Mouse (Mus musculus) splenic B cell, adult 2 months (primary cell): ENCODE data around the gene Egflam.
A peak's percentile ranks its signal among the peaks of the same experiment; 100 is the strongest.

Source experiments
- DNase-seq: peaks from one replicate; pipeline ENCODE4 v3.0.0-alpha.2; 2011; ENCODE audit warnings: low read depth, low spot score
- H3K27me3 ChIP-seq: 2 replicates; pipeline ENCODE4 v1.6.1; 2012; ENCODE audit warnings: mild to moderate bottlenecking, low read length, moderate library complexity, mixed read lengths; ENCODE audit not compliant: control insufficient read depth, poor library complexity, insufficient read depth, severe bottlenecking
- H3K36me3 ChIP-seq: 2 replicates; pipeline ENCODE4 v1.6.1; 2012; ENCODE audit warnings: mild to moderate bottlenecking, low read length, moderate library complexity, mixed read lengths; ENCODE audit not compliant: control insufficient read depth, poor library complexity, insufficient read depth, severe bottlenecking

Gene Egflam

GRCm38 (mm10) chr15:7322599-7323311, 75.4 kb downstream of the Egflam start:
- H3K36me3 ChIP-seq: no peaks in the 10 kb centered on the region
- no peaks in the 10 kb centered on the region for H3K27me3 ChIP-seq
- DNase-seq: no peak

- H3K36me3 ChIP-seq: no peaks in the 10 kb centered on the region
- H3K27me3 ChIP-seq: no peaks in the 10 kb centered on the region
- DNase-seq: no peak
Observed at GRCm38 (mm10) chr15:7320901-7321300, 77.3 kb downstream of the Egflam start.

GRCm38 (mm10) chr15:7315539-7315938, 82.7 kb downstream of the Egflam start:
- no peaks in the 10 kb centered on the region for H3K27me3 ChIP-seq
- no peak for DNase-seq
- H3K36me3 ChIP-seq: no peaks in the 10 kb centered on the region

- no peaks in the 10 kb centered on the region for H3K36me3 ChIP-seq
- no peak for DNase-seq
- no peaks in the 10 kb centered on the region for H3K27me3 ChIP-seq
Observed at GRCm38 (mm10) chr15:7308711-7309110, 89.5 kb downstream of the Egflam start.

GRCm38 (mm10) chr15:7299892-7300291, 98.3 kb downstream of the Egflam start:
- Histone ChIP-seq H3K36me3 (no peaks in the 10 kb centered on the region), H3K27me3 (no peaks in the 10 kb centered on the region)
- no peak for DNase-seq

- Histone ChIP-seq H3K27me3 (no peaks in the 10 kb centered on the region), H3K36me3 (no peaks in the 10 kb centered on the region)
- DNase-seq: no peak
Observed at GRCm38 (mm10) chr15:7295199-7295598, 103.0 kb downstream of the Egflam start.

GRCm38 (mm10) chr15:7292854-7293253, 105.3 kb downstream of the Egflam start:
- no peaks in the 10 kb centered on the region for H3K36me3 ChIP-seq
- DNase-seq: no peak
- H3K27me3 ChIP-seq: no peaks in the 10 kb centered on the region

- H3K36me3 ChIP-seq: no peaks in the 10 kb centered on the region
- H3K27me3 ChIP-seq: no peaks in the 10 kb centered on the region
- no peak for DNase-seq
Observed at GRCm38 (mm10) chr15:7290003-7290402, 108.2 kb downstream of the Egflam start.

GRCm38 (mm10) chr15:7289516-7289915, 108.7 kb downstream of the Egflam start:
- no peak for DNase-seq
- Histone ChIP-seq H3K36me3 (no peaks in the 10 kb centered on the region), H3K27me3 (no peaks in the 10 kb centered on the region)

- no peaks in the 10 kb centered on the region for H3K36me3 ChIP-seq
- DNase-seq: no peak
- H3K27me3 ChIP-seq: no peaks in the 10 kb centered on the region
Observed at GRCm38 (mm10) chr15:7288841-7289424, 109.3 kb downstream of the Egflam start.

- Histone ChIP-seq H3K27me3 (no peaks in the 10 kb centered on the region), H3K36me3 (no peaks in the 10 kb centered on the region)
- no peak for DNase-seq
Observed at GRCm38 (mm10) chr15:7287911-7288310, 110.3 kb downstream of the Egflam start.

GRCm38 (mm10) chr15:7281579-7281978, 116.6 kb downstream of the Egflam start:
- Histone ChIP-seq H3K36me3 (no peaks in the 10 kb centered on the region), H3K27me3 (no peaks in the 10 kb centered on the region; the same call in 1 of the 2 replicates)
- DNase-seq: no peak

- H3K27me3 ChIP-seq: no peaks in the 10 kb centered on the region
- H3K36me3 ChIP-seq: no peaks in the 10 kb centered on the region
- DNase-seq: peak; percentile 72
Observed at GRCm38 (mm10) chr15:7263822-7264221, 134.4 kb downstream of the Egflam start.

- H3K36me3 ChIP-seq: no peaks in the 10 kb centered on the region
- no peaks in the 10 kb centered on the region for H3K27me3 ChIP-seq
- DNase-seq: no peak
Observed at GRCm38 (mm10) chr15:7263339-7263738, 134.9 kb downstream of the Egflam start.

- no peaks in the 10 kb centered on the region for H3K36me3 ChIP-seq
- no peaks in the 10 kb centered on the region for H3K27me3 ChIP-seq
- DNase-seq: no peak
Observed at GRCm38 (mm10) chr15:7261371-7261770, 136.8 kb downstream of the Egflam start.

- H3K36me3 ChIP-seq: no peaks in the 10 kb centered on the region
- H3K27me3 ChIP-seq: no peaks in the 10 kb centered on the region
- no peak for DNase-seq
Observed at GRCm38 (mm10) chr15:7256577-7256976, 141.6 kb downstream of the Egflam start.
